Mouse (Mus musculus) midbrain, embryonic 12.5 days (tissue): ENCODE measurements around the gene Ccr4. TPM values are rescaled to one million over a fixed set of nuclear protein-coding genes. Genes with fewer than 3 reads are reported as not detected.

ENCODE experiments used
- polyA plus RNA-seq: library from polyadenylated mRNA; unstranded; fragments of >200 nt; fragmentation: Nextera tagmentation; extraction: Ambion mirVana; gene quantifications from 2 replicates; pipeline ENCODE4 v1.2.1, GENCODE M21; 2016

Gene Ccr4
- polyA plus RNA-seq, 1 experiment from 2014 or later = not detected

Other genes starting within 250 kb of the Ccr4 start
- gene Bcl2a1c, start 174.8 kb downstream of the Ccr4 start, polyA plus RNA-seq = not detected in 2 replicates
- gene Crtap, start 114.2 kb downstream of the Ccr4 start, polyA plus RNA-seq = 40.0 and 48.3 TPM in 2 replicates
- gene Glb1, start 103.8 kb downstream of the Ccr4 start, polyA plus RNA-seq = 23.0 and 24.6 TPM in 2 replicates
- gene Tmppe, start 103.8 kb downstream of the Ccr4 start, polyA plus RNA-seq = 8.7 TPM in 2 replicates
- gene C130032M10Rik, start 10.8 kb upstream of the Ccr4 start, polyA plus RNA-seq = 0.43 and 0.45 TPM in 2 replicates
- 0.61 and 0.80 TPM in 2 replicates for gene Trim71, start 59.5 kb upstream of the Ccr4 start, polyA plus RNA-seq
- gene Cnot10, start 135.3 kb upstream of the Ccr4 start, polyA plus RNA-seq = 66.8 and 71.1 TPM in 2 replicates
- 127 and 133 TPM in 2 replicates for gene Dync1li1, start 183.9 kb upstream of the Ccr4 start, polyA plus RNA-seq
- gene Cmtm6, start 226.2 kb upstream of the Ccr4 start, polyA plus RNA-seq = 21.8 and 23.8 TPM in 2 replicates